Mouse (Mus musculus): ENCODE data around the gene Golga4.

The Golga4 gene

GRCm38 (mm10) chr9:118506020-118506403 is at the start of gene Golga4:
Gene Golga4, plus strand, starts transcription at chr9:118506267.
- peak; percentile 89 for DNase-seq (ENCODE audit: low read depth, low spot score)

GRCm38 (mm10) chr9:118456405-118456804 is 49.7 kb upstream of the Golga4 start:
- DNase-seq (ENCODE audit: low read depth, low spot score), result no peak

- DNase-seq (ENCODE audit: low read depth, low spot score), result no peak
These were observed 48.0 kb upstream of the Golga4 start for GRCm38 (mm10) chr9:118458039-118458438.

DNA sequence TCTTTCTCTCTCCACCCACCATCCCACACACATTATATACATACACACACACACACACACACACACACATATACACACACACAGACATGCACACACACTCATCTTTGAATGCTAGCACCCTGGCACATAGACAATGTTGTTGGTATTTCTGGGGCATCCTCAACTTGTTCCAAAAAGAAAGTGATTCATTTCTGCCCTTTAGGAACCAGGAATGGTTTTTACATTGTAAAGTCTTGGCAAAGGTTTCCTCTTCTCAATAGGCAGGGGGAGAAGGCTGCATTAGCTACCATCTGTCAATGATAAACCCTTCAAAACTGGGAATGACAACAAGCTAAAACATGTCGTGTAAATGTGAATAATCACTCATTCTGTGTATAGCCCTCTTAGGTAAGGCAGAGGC is 42.0 kb upstream of the Golga4 start:
- no peak for DNase-seq (ENCODE audit: low read depth, low spot score)

DNA sequence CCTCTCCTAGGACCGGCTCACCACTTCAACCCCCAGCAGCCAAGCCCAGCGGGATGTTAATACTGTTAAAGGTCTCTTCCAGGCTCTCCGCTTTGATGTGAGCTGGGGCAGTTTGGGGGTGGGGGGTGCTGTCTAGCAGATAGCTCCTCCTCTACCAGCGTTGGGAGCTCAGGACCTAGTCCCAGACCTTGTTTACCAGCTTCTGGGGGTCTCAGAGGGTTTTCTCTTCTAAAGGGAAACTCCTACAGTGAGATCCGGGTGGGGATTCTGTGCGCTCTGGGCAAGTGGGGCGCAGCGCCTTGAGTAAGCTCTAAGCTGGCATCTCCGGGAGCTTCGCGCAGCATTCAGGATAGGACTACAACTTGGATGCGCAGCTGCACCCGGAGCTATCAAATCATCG is 37.8 kb upstream of the Golga4 start:
- no peak for DNase-seq (ENCODE audit: low read depth, low spot score)

DNA sequence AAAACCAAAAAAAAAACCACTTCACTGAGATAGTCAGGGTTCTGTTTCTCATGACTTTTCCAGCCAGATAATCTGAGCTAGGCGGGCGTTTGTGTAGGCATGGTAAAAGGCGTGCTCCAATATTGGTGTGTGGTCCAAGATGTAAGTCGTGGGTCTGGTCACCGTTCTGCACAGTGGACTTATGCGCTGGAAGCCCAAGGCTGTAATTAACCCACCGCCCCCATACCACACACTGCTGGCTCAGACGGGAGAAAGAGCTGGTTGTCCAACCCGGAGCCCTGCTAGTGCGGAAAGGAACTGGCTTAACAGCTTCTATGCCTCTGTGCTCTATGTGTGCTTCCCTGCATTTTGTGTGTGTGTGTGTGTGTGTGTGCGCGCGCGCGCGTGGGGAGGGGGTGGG is 36.8 kb upstream of the Golga4 start:
- DNase-seq (ENCODE audit: low read depth, low spot score), result no peak

DNA sequence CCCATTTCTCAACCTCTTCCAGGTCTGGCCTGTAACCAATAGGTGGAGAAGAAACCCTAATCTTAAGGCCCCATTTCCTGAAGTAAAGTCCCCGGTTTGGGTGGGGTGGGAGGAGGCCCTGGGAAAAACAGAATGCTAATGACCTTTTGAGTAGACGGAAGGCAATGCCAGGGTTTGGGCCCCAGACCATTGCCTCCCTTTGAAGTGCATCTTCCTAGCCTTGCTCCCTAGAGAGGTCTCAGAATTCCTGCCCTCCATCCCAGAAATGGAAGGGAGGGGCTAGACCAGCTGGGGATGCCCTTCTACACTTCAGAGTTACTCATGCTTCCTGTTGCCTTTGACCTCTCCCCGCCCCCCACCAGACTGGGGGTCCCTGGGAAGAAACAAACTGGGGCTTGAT is 34.8 kb upstream of the Golga4 start:
- no peak for DNase-seq (ENCODE audit: low read depth, low spot score)

DNA sequence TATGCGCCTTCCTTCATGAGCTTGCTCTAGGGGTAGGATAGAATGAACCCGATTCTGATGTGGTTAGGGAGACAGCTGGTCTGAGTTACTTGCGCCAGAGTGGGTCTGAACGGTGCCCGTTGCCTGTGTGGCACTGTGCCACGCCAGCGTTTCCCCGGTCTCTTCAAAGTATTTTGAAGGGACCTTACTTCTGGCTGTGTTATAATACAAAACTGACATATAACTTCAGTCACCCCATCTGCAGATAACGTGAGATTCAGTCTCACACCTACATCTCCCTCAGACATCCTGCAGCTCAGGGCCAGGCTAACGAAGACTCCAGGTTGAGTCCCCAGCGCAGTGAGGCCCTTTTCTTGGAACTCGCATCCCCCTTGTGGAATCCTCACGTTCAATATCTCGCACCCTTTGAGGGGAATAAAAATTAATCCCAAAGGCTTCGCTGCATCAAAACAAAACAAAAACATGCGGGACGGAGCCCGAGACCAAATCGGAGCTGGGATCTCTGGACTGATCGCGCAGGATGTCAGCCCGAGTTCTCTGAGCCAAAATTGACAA is 29.8 kb upstream of the Golga4 start:
- DNase-seq (ENCODE audit: low read depth, low spot score), result no peak

DNA sequence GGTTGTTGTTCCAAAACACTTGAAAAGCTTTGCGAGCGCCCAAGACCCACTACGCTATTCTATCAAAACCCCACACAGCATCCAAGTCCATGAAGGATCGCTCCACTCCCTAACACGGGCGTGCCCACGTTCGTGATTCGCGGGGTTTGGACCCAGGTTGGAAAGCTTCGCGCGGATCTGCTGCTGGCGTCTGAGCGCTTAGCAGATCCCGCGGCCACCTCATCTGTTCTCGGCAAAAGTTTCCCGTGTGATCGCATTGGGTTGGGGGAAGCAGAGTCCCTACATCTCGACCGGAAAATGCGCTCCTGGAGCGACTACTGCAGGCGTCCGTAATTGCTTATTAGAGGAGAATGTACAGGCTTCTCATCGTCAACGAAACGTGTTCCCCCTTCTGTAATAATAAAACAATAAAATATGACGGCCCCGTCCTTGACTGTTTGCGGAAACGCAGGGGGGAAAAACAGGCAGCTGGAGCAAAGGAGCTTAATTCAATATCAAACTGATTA is 29.2 kb upstream of the Golga4 start:
- no peak for DNase-seq (ENCODE audit: low read depth, low spot score)

- DNase-seq (ENCODE audit: low read depth, low spot score), result no peak
These were observed 28.7 kb upstream of the Golga4 start for GRCm38 (mm10) chr9:118477281-118477931.

- no peak for DNase-seq (ENCODE audit: low read depth, low spot score)
These were observed 28.1 kb upstream of the Golga4 start, which contains the start of gene Eomes for GRCm38 (mm10) chr9:118477961-118478360. Gene Eomes, plus strand, starts transcription at chr9:118478212.

DNA sequence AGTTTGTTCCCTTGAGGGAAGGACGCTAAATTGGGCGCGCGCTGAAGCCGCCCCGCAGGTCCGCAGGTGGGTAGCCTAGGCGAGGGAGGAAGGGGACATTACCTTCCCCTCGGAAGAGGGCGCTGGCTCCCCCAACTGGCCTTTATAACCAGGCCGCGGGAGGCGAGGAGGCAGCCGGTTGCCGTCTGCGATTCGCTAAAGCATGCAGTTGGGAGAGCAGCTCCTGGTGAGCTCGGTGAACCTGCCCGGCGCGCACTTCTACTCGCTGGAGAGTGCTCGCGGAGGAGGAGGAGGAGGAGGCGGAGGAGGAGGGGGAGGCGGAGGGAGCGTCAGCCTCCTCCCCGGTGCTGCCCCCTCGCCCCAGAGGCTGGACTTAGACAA is 27.6 kb upstream of the Golga4 start:
- no peak for DNase-seq (ENCODE audit: low read depth, low spot score)

DNA sequence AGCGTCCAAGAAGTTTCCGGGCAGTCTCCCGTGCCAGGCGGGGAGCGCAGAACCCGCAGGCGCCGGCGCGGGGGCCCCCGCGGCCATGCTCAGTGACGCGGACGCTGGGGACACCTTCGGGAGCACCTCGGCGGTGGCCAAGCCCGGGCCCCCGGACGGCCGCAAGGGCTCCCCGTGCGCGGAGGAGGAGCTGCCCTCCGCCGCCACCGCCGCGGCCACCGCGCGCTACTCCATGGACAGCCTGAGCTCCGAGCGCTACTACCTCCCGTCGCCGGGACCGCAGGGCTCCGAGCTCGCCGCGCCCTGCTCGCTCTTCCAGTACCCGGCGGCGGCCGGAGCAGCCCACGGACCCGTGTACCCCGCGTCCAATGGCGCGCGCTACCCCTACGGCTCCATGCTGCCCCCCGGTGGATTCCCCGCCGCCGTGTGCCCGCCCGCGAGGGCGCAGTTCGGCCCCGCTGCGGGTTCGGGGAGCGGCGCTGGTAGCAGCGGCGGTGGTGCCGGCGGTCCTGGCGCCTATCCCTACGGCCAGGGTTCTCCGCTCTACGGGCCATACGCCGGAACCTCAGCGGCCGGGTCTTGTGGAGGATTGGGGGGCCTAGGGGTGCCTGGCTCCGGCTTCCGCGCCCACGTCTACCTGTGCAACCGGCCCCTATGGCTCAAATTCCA is 27.1 kb upstream of the Golga4 start:
- DNase-seq (ENCODE audit: low read depth, low spot score), result no peak

DNA sequence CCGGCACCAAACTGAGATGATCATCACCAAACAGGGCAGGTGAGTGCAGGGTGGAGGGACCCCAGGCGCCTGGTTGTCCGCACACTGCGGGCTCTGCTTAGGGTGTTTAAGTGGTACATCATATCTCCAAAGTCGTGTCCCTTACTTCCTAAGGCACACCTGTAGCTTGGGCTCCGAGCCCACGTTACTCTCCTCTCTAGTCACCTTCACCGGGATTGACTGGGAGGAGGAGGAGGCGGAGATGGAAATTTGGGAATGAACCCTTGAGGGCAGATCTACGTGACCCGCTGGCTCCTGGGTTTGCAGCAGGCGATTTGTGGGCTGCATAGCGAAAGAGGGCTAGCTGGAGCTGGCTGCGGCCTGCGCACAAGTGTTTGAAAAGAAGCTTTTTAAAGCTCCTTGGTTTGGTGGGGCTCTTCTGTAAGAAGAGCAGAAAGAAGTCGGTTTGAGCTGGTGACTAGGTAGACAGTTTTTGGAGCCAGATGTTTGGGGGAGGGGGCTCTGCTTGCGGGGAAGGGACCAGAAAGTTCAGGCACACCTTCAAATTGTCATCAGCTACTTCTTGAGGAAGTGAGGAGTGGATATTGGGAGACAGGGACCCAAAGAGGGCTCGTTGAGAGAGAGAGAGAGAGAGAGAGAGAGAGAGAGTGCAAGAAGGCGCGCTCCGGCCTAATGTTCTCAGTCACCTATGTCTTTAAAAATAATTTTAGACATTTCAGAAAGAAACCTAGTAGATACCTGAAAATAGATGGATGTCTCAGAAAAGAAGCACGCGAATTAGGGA is 26.4 kb upstream of the Golga4 start:
- DNase-seq (ENCODE audit: low read depth, low spot score), result no peak

DNA sequence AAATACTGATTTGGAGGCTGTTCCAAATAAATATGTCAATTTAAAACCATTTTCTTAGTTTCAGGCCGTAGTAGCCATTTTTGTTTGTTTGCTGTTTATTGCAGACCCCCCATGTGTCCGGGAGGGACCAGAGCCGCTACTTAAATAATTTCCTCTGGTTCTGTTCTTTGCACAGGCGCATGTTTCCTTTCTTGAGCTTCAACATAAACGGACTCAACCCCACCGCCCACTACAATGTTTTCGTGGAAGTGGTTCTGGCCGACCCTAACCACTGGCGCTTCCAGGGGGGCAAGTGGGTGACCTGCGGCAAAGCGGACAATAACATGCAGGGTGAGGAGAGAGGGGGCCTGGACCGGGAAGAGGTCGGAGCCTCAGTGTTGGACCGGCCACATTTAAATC is 25.8 kb upstream of the Golga4 start:
- DNase-seq (ENCODE audit: low read depth, low spot score), result no peak

DNA sequence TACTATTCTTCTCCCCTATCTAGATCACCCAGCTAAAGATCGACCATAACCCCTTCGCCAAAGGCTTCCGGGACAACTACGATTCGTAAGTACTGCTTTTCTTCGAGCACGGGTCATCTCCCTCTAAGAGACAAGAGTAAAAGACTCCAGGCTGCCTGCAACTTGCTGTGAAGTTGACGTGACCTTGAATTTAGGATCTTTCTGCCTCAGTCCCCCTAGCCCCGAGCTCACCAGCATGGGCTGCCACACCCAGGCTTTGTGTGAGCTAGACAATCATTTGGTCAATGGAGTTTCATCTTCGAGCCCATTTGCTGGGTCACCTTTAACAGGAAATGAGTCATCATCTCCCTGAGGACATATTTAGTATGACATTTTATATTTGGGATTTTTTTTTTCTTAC is 23.9 kb upstream of the Golga4 start:
- no peak for DNase-seq (ENCODE audit: low read depth, low spot score)

GRCm38 (mm10) chr9:118486361-118487095 is 19.5 kb upstream of the Golga4 start:
- DNase-seq (ENCODE audit: low read depth, low spot score), result no peak

- no peak for DNase-seq (ENCODE audit: low read depth, low spot score)
These were observed 19.0 kb upstream of the Golga4 start for GRCm38 (mm10) chr9:118487096-118487395.

DNA sequence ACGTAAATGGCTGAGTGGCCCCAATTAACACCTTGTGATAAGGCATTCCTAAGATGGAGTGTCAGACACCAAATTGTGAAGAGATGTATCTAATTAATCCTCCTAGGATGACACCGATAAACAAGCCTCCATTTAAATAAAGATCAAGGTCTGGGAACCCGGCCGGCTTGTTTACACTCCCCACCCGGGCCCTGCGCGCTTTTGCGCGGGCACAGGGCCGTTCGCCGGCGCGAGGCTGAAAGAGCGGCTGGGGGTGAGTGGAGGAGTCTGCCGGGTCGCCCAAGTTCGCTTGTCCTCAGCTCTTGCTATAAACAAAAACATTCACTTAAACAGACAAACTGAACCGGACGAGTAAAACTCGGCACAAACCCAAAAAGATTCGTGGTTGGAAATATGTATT is 18.4 kb upstream of the Golga4 start:
- DNase-seq (ENCODE audit: low read depth, low spot score), result no peak

DNA sequence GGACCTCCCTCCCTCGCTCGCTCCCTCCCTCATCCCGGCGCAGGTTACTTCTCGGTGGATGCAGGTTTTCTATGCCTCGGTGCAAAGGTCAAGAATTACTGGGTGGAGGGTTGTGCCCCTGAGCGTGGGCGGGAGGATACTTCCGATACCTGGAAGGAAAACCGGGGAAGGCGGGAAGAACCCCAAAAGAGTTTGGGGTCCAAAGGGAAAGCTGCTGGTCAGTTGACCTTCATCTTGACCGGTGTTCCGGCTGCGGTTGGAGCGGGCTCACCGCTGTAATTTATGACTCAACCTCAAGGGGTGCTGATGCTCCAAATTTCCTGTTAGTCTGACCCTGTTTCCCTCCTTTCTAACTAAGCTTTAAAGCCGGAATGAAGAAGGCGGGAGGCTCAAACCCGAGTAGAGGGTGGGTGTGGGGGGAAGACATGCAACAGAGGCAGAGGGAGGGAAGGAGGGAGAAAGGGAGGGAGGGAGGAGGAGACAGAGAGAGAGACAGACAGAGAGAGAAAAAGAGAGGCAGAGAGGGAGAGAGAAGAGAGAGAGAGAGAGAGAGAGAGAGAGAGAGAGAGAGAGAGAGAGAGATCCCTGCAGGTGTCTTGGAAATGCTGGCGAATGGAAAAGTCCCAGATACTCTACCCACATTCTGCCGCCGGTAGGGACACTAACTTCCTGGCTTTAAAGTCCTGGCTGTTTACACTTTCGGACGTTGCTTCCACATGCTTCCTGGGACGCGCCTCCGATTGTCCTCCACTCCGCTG is 17.8 kb upstream of the Golga4 start:
- no peak for DNase-seq (ENCODE audit: low read depth, low spot score)

Measured in mesoderm, embryonic 11.5 days (tissue).